Mouse (Mus musculus) gastrocnemius, adult 2 months (tissue): Measurements from ENCODE around the gene Ahdc1. TPM values are rescaled to one million over a fixed set of nuclear protein-coding genes. Genes with fewer than 3 reads are reported as not detected.
A peak's percentile ranks its signal among the peaks of the same experiment; 100 is the strongest.

Experiments used
- DNase-seq: peaks from one replicate; pipeline ENCODE4 v3.0.0; 2022
- H3K27ac ChIP-seq: fragments of 200-600 bp; 2 replicates; pipeline ENCODE4 v1.8.1; 2022; ENCODE audit warnings: mild to moderate bottlenecking
- H3K4me3 ChIP-seq: fragments of 200-600 bp; 2 replicates; pipeline ENCODE4 v1.8.1; 2022; ENCODE audit warnings: mild to moderate bottlenecking, moderate library complexity
- CTCF ChIP-seq: fragments of 200-600 bp; IDR thresholded peaks from 2 replicates; pipeline ENCODE4 v1.8.1; 2022; ENCODE audit warnings: antibody characterized with exemption, mild to moderate bottlenecking, moderate library complexity
- intact Hi-C: fragments of 180-260 bp; cut with DNase I; formaldehyde crosslinking; loops from one replicate; pipeline ENCODE4 v1.15.1; 2025
- total RNA-seq, 2 experiments: library from RNA; stranded (reverse); gene quantifications; 2 replicates each; pipeline ENCODE4 v1.2.3; 2021

The Ahdc1 gene
- total RNA-seq, 2 experiments from 2014 or later, result 30.2 to 55.1 TPM

DNA sequence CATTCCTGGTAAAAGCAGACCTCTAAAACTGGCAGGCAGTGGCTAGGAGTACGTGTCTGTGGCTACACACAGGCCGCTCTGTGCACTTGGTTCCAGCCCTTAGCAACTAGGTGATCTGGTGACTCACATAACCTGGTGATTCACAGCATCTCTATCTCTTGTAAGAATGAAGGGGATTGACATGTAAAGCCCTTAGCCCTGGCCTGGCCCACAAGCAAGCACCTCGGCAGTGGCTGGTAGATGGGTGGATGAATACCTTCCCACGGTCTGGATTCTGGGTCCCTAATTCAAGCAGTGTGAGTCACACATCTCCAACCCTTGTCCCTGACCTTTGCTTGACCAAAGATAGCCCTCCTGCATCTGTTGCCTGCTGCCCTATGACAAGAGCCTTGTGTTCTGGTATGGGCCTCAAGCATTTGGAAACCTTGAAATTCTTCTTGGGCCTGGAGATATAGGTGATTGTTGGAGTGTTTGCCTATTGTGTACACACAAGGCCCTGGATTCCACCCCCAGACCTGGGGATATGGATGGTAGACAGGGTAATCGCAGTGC, 59.8 kb downstream of the Ahdc1 start:
- Histone ChIP-seq H3K27ac (peak overlapping the region; percentile 92), H3K4me3 (peak overlapping the region; percentile 6; the same call in 1 of the 2 replicates)
- no peak for DNase-seq
- intact Hi-C loops, result no loop called here
- no peak for TF ChIP-seq CTCF

DNA sequence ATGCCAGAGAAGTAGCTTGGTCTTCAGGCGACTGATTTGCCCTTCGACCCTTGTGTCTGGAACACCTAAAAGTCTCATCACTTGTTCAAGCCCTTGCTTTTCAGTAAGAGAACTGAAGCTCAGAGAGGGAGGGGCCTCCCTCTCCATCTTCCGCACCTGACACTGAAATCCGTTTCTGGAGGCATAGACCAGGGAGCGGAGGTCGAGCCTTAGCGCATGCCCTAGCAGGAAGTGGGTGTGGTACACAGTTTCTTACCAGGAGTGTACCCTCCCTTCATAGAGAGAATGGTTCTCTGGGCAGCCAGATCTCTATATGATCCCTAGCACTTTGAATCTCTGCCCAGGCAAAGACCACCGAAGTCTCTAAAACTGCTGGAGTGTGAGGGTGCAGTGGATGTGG, 62.1 kb downstream of the Ahdc1 start:
- intact Hi-C loops, result no loop called here
- Histone ChIP-seq H3K4me3 (no peak overlapping the region), H3K27ac (peak overlapping the region; percentile 56)
- no peak for DNase-seq
- no peak for TF ChIP-seq CTCF

DNA sequence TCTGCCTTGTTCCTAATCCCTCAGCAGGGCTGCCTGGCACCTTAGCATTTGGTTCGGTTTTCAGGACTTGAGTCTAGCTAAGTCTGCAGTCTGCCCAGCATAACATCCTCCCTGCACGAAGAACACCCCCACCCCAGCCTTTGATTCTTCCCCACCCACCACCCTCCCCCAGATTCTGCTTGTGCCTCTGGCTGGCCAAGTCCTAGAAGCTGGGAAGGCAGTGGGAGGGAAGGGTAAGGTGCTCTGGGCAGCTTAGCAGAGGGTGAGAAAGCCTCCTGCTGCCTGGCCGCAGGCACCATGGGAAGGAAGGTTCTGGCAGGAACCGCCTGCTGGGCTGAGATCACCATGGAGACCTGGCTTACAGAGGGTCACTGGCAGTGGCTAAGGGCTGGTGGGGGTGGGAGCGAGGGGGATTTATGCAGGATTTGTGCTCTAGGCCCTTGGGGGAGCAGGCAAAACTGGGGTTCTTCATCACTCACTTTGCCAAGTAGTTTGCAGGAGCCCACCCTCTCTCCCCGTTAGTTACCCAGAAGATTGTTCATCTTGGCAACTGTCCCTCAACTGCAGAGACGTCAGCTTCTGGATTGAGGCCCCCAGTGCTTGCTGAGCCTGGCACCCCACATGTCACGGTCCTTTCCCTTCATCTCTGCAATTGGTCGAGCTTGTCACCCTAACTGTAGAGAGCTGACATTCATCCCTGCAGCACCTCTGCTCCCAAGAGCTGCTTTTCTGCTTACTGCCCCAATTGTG, 63.2 kb downstream of the Ahdc1 start:
- DNase-seq, result peak; percentile 58
- Histone ChIP-seq H3K4me3 (peak overlapping the region; percentile 7; the same call in 1 of the 2 replicates), H3K27ac (peak overlapping the region; percentile 56)
- TF ChIP-seq CTCF, result no peak
- intact Hi-C loops, result no loop called here

DNA sequence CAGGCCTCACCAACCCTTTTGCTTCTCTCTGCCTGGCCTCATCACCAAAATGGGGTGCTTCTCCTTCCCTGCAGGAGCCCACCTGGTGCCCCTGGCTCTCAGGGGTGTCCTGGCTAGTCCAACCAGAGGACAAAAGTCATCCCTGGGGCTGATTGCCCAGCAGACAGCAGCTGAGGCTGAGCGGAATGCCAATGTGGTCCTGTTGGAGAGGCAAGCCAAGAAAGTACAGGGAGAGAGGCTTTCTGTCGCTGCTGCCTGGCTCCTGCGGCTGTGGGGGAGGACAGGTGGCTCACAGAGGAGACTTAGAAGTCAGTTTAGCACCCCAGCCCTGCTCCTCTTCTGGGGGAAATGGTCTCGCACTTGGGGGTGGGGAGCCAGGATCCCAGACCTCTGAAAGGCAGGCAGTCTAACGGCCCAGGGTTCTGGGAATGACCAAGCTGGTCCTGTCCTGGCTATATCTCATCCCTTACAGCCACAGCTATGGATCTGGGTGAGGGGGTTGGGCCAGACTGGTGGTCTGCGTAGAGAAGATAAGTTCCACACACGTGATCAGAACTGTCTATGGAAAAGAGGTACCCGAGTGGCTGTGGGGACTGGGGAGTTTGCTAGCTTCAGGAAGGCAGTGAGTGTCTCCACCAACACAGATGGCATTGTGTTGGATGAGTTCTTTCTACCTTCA, 64.0 kb downstream of the Ahdc1 start:
- no peak for TF ChIP-seq CTCF
- intact Hi-C loops, result no loop called here
- Histone ChIP-seq H3K4me3 (peak overlapping the region; percentile 7; the same call in 1 of the 2 replicates), H3K27ac (peak overlapping the region; percentile 56)
- DNase-seq, result peak; percentile 78

DNA sequence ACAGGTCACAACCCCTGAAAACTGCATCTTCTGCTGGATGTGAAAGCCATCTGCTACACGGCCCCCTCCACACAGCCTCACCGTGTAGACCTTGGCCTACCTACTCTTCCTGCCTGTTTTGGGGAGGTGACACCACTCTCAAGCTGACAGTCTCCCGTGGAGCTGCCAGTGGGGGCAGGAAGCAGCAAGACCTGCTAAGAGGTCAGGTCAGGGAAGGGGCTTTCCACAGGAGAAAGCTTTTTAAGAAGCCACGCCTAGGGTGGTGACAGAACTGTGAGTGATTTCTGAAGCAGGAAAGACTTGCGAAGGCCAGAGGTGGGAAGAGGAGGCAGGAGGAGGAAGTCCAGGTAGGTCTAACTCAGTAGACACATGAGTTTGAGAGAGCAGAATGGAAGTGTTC, 67.9 kb downstream of the Ahdc1 start:
- Histone ChIP-seq H3K27ac (peak overlapping the region; percentile 20; the same call in 1 of the 2 replicates), H3K4me3 (no peak overlapping the region)
- TF ChIP-seq CTCF, result no peak
- no peak for DNase-seq
- intact Hi-C loops, result no loop called here

DNA sequence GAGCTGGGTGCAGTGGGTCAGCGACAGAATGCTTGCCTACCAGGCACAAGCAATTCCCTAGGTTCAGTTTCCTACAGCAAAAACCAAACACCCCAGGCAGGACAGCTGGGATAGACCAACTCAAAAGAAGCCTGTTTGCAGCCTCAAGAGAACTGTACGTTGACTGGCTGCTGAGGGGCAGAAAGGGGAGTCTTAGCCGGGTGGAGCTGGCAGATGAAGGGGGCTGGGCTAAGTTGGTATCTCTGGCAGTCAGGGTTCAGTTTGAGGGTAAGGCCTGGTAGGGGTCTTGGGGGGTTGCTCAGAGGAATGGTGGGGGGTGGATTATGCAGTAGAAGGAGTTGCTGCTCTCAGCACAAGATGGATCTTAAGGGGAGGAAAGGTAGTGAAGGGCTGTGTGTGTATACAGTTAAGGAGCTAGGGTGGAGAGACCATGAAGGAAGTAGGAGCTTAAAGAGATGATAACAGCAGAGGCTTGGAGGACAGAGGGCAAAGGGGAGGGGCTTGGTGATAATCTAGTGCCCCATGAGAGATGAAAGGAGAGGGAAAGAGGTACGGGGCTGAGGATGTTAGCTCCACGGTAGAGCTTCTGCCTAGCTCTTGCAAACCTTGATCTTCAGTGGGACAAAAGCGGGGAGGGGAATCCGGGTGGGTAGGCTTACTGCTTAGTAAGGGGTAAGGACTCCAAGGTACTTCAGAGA, 68.5 kb downstream of the Ahdc1 start:
- no peak for DNase-seq
- intact Hi-C loops, result no loop called here
- no peak for TF ChIP-seq CTCF
- Histone ChIP-seq H3K4me3 (no peak overlapping the region), H3K27ac (peak overlapping the region; percentile 20; the same call in 1 of the 2 replicates)

DNA sequence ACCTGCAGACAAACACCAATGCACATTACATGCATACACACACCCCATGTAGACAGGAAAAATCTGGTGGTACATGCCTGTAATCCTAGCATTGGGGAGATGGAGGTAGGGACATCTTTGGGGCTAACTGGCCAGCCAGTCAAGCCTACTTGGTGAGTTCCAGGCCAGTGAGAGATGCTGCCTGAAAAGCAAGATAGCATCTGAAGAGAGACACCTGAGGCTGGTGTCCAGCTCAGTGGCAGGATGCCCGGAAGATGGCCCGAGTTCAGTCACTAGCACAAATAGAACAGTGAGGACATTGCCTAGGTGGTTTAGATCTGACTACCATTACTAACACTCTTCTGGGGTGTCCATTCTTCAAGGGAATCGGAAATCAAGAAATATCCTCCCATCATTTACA, 69.8 kb downstream of the Ahdc1 start:
- intact Hi-C loops, result no loop called here
- no peak overlapping the region for H3K4me3 ChIP-seq
- peak; percentile 80 for DNase-seq

DNA sequence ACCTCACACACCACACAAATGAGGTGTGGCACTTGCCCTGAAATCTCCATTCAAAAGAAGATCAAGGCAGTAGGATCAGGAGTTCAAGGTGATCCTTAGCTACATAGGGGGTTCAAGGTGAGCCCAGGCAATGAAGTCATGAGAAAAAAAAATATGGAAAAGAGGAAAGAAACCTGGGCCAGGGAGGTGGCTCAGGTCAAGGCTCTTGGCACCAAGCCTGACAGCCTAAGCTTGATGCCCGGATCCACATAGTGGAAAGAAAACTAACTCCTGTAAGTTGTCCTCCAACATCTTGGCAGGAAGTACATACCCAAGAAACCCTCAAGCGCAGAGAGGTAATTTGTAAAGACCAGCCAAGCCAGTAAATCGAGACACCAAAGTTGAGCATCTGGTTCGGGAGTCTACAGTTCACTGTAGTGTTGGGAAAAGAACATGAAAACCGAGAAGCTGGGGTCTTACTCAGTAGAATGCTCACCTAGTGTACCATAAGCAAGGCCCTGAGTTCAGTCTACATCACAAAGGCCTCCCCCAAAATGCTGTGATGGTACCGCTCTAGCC, 71.2 kb downstream of the Ahdc1 start:
- no peak for DNase-seq
- intact Hi-C loops, result no loop called here
- Histone ChIP-seq H3K4me3 (no peak overlapping the region), H3K27ac (peak overlapping the region; percentile 63)
- TF ChIP-seq CTCF, result no peak

More for the DNA sequence above, 69.8 kb downstream of the Ahdc1 start:
- peak overlapping the region; percentile 63 for H3K27ac ChIP-seq
- no peak for TF ChIP-seq CTCF

DNA sequence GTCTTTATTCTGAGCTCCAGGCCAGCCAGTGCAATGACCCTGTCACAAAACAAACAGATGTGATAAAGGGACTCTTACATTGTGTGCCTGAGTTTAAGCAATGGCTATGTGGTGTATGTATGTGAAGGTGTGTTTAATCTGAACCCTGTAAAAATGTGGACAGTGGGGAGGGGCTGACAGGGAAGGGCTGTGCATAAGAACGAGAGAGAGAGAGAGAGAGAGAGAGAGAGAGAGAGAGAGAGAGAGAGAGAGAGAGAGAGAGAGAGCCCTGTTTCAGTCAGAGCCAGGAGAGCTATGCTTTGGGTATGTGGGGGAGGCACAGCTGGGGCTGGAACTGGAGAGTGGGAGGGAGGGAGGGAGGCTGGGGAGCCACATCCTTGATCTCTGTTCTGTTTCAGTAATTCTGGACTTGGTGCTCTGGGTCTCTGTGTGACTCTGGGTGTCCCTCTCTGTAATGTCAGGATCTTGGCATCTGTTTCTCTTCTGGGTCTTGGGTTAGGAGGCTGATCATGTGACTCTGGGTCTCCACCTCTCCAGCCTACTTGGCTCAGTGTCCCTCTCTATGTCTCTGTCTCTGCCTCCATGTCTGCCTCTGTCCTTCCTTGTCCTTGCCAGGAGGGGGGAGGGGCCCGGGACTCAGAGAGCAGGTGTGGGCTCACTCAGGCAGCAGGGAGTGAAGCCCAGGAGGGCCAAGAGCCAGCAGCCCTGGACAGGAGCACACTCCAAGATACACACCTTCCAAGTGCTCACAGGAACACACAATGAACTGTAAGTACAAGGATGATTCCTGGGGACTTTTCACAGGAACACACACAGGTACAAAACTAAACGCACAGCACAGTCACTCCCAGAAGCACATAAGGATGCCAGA, 73.2 kb downstream of the Ahdc1 start:
- intact Hi-C loops, result no loop called here
- peak overlapping the region; percentile 73 for H3K4me3 ChIP-seq
- no peak for TF ChIP-seq CTCF

DNA sequence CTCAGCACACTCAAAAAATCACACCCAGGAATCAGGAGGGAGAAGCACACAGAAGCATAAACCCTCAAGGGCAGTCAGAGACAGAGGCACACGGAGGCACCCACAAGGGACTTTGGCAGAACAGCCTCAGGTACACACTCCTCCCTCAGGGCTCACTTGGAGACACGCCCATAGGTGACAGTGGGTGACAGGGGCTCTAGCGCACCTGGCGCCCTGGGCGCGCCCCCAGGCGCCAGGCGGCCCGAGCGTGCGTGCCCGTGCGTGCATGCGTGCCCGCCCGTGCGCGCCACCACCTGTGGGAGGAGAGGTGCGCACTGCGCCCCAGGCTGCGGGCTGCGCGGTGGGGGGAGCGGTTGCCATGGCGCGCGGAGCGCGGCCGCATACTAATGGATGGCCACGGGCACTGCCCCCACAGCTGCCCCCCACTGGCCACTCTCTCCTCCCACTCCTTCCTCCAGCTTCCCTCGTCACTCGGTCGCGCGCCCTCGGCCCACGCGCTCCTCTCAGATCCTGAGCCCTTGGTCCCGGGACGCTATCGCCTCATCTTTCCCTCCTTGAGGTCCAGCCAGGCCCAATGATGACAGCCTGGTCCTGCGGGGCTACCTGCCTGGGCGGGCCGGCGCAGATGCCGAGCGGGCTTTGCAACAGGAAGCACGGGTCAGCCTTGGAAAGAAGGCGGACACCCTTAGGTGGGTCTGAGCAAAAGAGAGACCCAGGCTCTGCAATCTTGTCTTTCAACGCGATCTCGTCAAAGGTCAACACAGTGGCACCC, 74.1 kb downstream of the Ahdc1 start:
- H3K27ac ChIP-seq, result peak overlapping the region; percentile 87
- TF ChIP-seq CTCF, result peak; percentile 6; the same call in 1 of the 2 replicates
- H3K4me3 ChIP-seq, result peak overlapping the region; percentile 73
- DNase-seq, result peak; percentile 75
- intact Hi-C loops, result no loop called here

More for the DNA sequence above, 73.2 kb downstream of the Ahdc1 start:
- peak overlapping the region; percentile 87 for H3K27ac ChIP-seq
- peak; percentile 94 for DNase-seq
